Mouse (Mus musculus) ovary, adult 18-20 months (tissue): ENCODE data around the gene Ncapd3.

ENCODE experiments used
- DNase-seq: peaks from one replicate; pipeline ENCODE4 v3.0.0; 2022; ENCODE audit warnings: low spot score, mixed read lengths

Gene Ncapd3

DNA sequence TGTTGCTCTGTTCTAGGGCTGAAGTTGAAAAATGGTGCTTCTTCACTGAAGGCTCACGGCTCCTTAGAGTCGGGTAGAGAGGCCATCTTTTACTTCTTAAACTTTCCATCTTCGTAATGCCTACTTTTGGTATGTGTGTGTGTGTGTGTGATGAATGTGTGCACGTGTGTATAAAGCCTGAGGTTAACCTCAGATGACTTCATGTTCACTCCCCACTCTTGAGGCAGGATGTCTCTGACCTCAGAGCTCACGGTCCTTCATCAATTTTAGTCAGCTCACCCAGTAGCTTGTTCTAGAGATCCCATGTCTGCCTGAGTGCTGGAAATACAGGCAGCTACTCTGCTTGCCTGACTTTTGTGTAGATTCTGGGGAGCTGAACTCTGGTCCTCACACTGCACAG, 13.9 kb downstream of the Ncapd3 start:
- DNase-seq = no peak

DNA sequence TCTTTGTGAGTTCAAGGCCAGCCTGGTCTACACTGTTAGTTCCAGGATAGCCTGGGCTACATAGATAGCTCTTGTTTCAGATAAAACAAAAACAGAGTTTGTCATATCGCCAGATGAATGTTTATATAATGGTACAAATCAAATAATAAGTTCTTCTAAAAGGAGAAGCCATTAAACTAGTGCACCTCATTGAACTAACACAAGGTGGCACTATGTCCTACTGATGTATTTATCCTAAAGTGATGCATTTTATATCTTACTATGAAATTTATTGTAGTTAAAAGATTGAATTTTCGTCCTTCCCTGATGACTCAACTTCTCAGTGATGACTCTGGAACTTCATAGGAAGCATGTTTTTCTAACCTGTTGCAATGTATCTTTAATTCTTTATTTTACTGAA, 19.5 kb downstream of the Ncapd3 start:
- no peak for DNase-seq

DNA sequence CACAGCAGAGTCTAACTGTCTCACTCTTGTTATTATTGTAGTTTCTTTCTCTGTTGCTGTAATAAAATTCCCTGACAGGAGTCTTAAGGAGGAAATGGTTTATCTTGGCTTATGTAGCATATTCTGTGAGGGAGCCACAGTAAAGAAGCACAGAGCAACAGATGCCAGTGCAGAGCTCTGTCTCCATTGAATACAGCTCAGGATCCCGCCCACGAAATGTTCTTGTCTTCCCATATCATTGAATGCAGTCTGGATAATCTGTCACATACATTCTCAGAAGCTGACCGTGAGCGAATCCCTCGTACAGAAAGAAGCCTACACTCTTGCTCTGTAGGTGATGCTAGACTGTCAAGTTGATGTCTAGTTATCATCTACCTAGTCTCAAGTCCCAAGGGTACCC, 28.4 kb downstream of the Ncapd3 start:
- DNase-seq = no peak

GRCm38 (mm10) chr9:27070895-27071294, 40.9 kb downstream of the Ncapd3 start:
- DNase-seq = no peak

DNA sequence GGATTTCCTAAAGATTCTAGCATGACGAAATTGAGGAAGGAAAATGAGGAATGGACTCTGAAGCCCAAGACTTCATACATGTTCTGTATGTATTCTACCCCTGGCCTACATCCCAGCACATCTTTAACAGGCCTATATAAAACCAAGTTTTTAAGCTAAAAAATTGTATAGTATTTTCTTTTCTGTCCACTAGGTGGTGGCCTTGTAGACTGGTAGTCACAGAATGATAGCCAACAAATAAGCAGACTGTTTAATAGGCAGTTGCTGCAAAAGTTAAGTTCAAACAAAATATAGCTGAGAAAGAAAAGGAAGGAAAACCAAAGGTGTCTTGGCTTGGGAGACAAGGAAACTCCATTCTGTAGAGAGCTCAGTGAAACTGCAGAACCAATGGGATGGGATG, 44.7 kb downstream of the Ncapd3 start:
- no peak for DNase-seq

DNA sequence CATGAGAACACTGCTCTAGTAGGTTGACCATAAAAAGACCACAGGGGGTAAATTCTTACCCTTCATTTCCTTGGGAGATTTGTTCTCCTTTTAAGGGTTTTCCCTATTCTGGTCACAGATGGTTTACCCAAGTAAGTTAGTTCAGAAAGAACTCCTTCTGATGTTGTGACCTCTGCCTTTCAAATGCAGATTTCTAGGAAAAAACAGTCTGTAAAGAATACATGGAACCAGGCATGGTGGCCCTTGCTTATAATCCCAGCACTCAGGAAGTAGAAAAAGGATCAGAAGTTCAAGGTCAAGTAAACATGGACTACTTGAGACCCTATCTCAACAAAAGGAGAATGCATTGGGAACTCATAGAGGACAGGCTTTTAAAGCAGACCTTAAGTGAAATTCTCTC, 45.8 kb downstream of the Ncapd3 start:
- no peak for DNase-seq

DNA sequence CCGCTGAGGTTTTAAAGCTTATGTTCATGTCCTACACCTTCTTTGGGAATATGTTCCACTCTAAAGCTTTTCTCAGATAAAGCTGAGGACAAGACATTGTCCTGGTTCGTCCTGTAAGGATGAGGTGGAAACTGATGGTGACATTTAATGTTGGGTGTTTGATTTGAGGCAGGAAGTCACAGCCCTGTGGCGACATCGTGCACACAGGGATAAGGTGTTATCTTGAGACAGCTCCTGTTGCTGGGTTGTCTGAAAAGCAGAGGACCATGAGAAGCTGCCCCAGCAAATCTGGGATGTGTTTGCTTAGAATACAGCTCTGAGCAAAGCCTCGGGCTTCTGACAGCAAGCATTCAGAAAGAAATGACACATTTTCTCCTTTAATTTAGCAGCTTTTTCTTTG, 56.3 kb downstream of the Ncapd3 start:
- DNase-seq = no peak

DNA sequence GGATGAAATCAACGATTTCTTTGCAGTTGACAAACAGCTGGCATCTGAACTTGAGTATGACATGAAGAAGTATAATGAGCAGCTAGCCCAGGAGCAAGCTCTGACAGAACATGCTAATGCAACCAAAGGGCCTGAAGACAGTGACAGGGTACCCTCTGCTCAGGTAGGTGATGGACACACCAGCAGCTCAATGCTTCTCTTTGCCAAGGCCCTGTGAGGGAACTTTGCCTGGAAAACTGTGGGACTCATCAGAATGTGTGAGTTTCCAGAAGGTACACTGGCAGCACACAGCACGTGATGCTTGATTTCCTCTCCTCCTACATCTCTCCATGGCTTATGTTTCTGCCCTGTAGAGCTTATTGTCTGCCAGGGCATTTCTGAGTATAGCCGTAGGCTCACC, 57.4 kb downstream of the Ncapd3 start:
- DNase-seq = no peak

DNA sequence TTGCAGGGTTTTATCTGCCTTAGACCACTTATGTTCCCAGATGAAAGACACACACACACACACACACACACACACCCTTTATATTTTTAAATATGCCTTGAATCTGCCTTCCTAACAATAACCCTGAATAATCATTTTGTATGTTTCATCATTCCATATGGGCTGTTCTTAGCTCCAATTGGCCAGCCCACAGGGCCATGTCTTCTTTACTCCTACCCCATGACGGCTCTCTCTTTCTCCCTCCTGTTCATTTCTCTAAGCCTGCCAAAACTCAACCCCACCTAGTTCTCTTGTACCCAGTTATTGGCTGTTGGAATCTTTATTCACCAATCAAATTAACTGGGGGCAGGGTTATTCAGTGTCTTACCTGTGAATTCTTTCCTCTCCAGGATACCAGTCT, 60.2 kb downstream of the Ncapd3 start:
- DNase-seq = no peak

DNA sequence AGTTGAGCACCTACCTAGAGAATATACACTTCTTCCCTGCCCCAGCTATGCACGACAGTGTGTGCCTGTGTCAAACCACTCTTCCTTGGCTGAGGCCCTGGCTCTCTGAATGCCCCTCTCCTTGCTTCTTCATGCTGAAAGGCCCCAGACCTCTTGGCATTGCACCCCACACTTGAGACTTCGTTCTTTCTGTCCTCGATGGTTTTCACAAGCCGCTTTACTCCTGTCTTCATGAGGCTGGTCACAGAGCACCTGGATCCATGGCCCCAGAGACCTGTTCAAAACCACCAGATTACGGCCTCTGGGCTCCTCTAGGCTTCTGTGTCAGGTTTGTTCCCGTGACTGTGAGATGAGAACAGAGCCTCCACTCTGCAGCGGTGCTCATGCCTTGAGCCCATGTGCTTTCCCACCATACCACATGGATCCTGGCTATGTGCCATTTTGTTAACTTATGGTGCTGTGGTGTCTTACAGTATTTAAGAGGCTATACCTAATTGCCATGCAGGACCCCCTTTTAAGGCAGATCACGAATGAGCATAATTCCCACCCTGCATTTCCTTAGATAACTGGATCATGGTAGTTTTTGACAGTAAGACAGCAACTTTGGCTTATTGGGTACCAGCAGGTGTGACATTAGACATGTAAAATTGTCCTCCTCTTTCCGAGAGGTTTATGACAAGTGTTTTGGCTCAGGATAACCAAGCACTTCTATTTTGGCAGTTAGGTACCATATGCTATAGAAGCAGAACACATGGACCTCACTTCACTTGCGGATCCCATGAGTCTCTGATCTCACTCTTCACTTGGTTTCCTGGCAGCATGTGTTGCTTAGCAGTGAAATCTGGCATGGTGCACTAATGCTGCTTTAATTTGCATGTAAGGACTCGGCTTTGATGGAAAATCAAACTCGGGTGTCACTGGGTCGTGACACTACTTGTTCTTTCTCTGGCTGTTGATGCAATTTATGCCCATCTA, 61.1 kb downstream of the Ncapd3 start:
- no peak for DNase-seq

DNA sequence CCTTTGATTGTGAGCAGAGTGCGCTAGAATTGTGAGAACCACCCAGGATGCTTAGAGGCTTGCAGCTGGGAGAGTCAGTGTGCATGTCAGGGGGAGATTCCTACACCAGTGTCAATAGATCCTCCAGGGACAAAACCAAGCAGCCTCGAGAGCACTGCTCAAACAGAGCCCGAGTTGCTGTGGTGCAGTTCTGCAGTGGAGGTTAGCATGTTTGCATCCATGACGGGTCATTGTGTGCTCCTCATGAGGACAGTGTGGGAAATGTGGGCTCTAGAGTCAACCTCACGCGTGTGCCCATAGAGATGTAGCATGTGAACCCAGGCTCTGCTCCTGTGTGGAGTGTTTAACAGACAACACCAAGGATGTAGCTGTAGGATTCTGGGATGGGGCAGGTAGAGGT, 62.9 kb downstream of the Ncapd3 start:
- no peak for DNase-seq

GRCm38 (mm10) chr9:27098092-27098491, 68.1 kb downstream of the Ncapd3 start:
- DNase-seq = no peak

DNA sequence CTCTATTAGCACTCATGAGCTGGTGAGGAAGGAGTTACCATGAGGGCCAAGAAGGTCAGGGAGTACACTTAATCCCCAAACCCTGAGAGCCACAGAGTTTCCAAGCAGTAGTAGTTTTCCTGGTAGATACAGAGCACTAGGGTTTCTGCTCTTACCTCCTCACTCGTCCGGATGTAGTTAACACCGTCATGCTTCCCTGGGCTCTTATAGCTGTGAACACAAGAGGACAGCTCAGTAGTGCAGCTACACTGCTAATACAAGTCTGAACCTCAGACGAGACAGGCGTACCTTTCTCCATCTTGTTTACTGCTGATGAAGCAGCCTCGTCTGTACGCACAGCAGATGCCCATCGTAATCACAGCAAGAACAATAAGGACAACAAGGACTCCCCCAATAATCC, 68.6 kb downstream of the Ncapd3 start:
- no peak for DNase-seq

- no peak for DNase-seq
Measured at GRCm38 (mm10) chr9:27099474-27099873, 69.5 kb downstream of the Ncapd3 start.

DNA sequence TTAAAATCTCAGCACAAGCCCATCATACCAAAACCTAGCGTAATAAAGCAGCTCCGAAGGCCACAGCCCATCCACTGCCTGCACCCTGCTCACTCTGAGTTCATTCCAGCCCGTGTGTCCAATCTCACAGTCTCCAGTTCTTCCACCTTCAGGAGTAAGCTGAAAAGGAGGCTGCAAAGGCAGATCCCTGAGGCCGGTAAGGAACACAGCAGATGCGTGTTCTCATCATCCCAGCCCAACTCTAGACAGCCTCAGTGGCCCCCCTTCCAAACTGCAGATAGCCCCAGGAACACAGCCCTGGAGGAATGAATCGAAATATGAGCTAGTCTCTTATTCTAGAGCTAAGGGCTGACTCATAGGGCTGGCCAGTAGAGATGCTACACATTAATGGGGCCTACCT, 71.5 kb downstream of the Ncapd3 start:
- no peak for DNase-seq

- no peak for DNase-seq
Measured at GRCm38 (mm10) chr9:27106081-27106480, 76.1 kb downstream of the Ncapd3 start.

DNA sequence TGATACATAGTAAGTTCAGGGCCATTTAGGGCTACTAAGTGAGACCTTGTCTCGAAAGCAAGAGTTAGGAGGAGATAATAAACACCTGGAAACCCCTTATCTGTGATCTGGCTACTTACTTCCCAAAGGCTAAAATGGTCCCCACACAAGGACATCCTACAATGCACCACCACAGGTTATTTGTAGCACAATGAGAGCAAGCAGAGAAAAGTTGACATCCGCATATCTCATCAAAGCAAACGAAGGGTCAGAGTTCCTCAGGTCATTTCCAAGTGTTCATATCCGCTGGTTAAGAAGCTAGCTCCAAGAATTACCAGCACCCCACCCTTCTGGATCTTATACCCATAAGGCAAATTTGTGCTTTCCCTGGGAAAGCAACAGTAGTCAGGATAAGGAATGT, 78.5 kb downstream of the Ncapd3 start:
- DNase-seq = no peak

DNA sequence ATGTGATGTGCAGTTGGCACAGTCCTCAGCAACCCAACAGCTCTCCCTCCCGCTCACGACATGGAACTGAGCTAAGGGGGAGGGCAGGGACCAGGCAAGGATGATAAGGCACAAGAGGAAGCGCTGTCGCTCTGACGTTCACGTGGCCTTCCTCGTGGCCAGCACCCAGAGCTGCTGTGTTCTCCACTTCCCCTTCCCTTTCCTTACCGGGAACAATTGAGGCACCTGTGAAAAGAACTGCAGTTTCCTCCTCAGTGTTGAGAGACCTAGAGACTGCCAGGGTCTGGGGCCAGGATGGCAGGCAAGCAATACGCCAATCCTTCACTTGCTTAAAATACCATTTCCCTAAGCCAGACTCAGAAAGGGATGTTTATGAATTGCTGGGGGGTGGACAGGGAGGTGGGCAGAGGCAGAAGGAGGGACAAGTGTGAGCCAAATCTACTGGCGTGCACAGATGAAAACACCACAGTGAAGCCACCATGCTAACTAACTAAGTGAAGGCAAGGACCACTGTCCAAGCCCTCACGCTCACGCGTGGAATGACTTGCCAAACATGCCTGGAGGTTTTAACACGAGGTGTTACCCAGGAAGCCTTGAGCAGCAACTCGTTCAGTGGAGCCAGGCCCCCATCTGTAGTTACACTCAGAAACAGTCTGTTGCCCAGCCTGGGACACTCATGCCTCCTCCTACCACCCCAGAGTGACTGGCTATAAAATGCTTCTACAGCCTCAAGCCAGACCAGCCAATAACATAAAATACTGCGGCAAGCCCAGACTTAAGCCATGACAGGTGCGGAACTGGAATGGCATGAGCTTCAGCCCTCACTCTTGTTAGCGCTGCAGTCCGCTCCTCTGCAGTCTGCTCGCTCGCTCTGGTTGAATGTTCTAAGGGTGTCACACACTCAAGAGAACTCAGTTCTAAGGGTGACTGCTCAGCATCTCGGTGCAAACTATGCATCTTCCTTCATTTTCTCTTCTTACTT, 79.8 kb downstream of the Ncapd3 start:
- DNase-seq = peak; percentile 30

DNA sequence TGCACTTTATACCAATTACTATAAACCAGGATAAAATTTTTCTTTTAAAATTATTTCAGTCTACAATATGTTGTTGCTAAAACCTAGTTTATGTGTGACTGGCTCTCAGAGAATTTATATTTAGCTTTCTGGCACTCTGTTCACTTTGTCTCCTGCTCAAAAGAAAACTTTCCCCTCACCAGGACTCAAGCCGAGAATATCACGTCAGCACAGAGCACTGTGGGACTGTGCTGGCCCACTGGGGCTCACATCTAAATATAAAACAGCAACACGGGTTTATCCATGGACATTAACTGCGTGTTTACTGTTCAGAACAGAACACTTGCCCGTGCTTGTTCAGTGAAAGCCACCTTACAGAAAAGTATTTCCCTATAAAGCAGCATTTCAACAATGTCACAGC, 80.7 kb downstream of the Ncapd3 start:
- no peak for DNase-seq

DNA sequence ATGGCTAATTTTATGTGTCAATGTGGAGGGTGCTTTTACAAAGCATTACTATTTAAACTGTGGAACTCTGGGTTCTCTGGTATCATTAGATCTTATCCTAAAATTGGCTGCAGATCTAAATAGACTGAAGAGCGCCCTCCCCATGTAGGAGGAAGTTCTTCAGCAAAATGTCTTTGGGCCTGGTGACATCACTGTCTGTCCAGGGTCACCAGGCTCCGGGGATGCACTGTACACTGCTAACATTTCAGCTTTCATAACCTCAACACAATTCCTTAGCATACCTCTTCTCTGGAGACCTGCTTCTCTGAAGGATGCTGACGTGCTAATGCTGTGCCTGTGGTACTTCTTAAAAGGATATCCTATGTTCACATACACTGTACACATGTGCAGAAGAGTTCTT, 81.8 kb downstream of the Ncapd3 start:
- no peak for DNase-seq

GRCm38 (mm10) chr9:27121254-27121653, 91.3 kb downstream of the Ncapd3 start:
- DNase-seq = no peak

- no peak for DNase-seq
Measured at GRCm38 (mm10) chr9:27122076-27122475, 92.1 kb downstream of the Ncapd3 start.

GRCm38 (mm10) chr9:27122963-27123362, 93.0 kb downstream of the Ncapd3 start:
- no peak for DNase-seq
